Mouse (Mus musculus): ENCODE data around the gene Prkrip1.
"Not testable (repeated sequence)": the region's sequence is repeated elsewhere in the genome, so short reads cannot be mapped to it uniquely, and the experiment has no call there.

The Prkrip1 gene

DNA sequence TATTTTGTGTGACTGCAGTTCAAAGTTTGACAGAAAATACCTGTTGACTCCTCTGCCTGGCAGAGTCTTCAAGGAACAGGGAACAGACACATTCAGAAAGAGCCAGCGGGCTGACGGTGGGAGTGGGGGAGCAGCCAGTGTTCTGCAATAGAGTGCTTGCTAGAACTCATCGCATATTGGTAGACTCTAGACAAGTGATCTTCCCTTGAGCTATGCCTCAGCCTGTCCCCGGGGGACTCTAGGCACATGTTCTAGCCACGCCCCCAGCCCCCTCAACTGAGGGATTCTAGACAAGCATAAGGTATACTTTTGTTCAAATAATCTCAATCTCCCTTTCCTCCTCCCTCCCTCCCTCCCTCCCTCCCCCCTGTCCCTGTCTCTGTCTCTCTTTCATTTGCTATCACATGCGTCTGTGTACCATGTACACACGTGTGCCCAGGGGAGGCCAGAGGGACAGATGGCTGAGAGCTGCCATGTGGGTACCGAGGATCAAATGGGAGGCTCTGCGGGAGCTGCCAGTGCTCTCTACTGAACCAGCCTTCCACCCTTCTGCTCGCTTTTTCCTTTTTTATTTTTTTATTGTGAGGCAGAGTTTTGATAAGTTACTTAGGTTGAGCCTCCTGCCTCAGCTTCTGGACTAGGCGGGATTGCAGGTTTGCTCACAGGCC, 34.8 kb downstream of the Prkrip1 start:
- DNase-seq (ENCODE audit: low spot score in 2 of 2) = no peak

DNA sequence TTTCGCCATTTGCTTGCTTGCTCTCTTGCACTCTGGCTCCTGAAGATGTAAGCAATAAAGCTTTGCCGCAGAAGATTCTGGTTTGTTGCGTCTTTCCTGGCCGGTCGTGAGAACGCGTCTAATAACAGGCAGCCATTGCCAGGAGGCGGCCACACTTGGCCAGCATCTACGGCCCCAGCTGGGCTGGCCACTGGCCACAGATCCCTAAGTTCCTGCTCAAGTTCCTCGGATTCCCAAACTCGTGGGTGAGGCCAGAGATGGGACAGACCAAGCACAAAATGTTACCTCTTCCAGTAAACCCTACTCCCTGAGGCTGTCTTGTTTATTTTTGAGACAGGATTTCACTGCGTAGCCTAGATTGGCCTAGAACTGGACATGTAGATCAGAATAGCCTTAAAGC, 38.7 kb downstream of the Prkrip1 start:
- peak; percentile 28 to 40 for DNase-seq (ENCODE audit: low spot score in 2 of 2)

DNA sequence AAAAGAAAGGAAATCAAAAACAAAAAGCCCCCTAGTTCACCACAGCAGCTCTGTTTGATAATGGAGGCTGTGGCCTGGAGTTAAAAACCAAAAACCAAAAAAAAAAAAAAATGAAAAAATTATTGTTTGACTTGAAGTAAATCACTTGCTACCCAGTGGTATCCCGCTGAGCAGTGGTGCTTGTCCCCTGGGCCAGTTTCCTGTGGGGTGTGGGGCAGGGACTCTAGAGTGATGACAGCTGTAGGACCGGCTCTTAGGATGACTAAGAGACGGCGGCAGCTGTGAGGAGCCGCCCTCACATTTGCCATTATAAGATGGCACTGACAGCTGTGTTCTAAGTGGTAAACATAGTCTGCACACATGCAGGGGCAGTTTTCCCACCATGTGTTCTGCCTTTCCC, 43.4 kb downstream of the Prkrip1 start:
- DNase-seq (ENCODE audit: low spot score in 2 of 2) = no peak

DNA sequence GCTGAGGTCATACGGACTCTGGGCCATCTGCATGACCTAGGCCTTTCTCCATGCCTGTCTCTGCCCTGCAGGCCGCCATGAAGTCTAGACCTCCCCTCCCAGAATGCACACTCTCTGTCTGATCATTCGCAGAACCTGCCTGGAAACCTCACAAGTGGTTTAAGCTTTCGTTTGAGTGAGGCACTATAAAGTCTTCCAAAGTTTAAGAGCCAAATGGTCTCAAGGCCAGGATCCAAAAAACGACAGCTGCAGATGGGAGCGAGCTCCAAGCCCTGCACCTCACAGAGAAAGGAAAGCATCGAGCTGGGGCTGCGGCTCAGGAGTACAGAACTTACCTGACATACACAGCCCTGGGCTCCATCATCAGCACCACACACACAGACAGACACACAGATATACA, 46.4 kb downstream of the Prkrip1 start:
- DNase-seq (ENCODE audit: low spot score in 2 of 2) = no peak

DNA sequence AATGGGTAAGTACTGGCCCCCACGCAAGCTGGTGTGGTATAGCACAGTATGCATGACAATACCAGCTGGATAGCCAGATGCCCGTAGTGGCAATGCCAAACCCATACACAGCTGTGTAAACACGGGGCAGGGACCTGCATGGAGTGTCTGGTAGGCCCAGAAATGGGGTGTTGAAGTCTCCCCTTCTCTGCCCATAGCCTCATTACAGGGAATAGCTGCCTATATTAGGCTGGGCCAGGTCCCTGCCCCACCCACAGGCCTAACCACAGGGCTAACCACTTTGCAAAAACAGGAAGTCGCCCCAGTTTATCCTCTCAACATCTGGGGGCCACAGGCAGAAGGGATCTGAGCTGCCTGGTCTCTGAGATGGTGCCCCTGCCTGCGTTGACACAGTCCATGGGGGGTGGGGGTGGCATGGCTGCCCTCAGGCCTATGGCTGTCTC, 49.6 kb downstream of the Prkrip1 start:
- DNase-seq (ENCODE audit: low spot score in 2 of 2) = not testable (repeated sequence)

DNA sequence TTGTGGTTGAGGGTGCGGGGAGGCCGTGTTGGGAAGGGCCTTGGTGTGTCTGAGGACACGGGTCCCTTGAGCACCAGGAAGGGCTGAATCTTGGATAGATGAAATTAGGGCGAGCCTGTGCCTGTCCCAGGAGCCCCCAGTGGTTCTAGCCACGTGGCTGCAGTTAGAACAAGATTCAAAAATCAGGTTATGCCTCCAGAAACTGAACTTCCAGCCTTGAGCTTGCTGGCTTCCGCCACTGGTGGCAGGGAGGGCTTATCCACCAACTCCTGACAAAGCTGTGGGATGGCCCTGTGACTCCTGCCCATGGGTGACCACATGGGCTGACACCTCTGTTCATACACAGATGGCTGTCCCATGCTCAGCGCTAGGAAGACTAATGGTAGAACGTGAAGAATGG, 51.1 kb downstream of the Prkrip1 start:
- no peak for DNase-seq (ENCODE audit: low spot score in 2 of 2)

DNA sequence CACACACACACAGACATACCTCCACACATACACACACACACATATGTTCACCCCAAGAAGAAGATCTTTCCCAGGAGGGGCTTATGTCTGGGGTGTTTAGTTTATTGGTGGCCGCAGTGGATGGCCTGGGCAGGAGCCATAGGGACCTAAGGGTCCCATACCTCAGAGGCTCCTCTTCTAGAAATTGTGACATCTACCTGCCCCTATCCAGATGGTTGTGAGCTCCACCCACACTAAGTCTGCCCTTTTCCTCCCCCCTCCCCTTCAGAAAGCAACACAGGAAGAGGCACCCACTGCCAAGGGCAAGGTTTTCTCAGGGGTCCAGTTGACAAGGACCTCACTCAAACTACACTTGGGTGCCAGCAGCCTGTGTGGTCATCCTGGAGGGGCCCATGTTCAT, 51.8 kb downstream of the Prkrip1 start:
- DNase-seq (ENCODE audit: low spot score in 2 of 2) = no peak

DNA sequence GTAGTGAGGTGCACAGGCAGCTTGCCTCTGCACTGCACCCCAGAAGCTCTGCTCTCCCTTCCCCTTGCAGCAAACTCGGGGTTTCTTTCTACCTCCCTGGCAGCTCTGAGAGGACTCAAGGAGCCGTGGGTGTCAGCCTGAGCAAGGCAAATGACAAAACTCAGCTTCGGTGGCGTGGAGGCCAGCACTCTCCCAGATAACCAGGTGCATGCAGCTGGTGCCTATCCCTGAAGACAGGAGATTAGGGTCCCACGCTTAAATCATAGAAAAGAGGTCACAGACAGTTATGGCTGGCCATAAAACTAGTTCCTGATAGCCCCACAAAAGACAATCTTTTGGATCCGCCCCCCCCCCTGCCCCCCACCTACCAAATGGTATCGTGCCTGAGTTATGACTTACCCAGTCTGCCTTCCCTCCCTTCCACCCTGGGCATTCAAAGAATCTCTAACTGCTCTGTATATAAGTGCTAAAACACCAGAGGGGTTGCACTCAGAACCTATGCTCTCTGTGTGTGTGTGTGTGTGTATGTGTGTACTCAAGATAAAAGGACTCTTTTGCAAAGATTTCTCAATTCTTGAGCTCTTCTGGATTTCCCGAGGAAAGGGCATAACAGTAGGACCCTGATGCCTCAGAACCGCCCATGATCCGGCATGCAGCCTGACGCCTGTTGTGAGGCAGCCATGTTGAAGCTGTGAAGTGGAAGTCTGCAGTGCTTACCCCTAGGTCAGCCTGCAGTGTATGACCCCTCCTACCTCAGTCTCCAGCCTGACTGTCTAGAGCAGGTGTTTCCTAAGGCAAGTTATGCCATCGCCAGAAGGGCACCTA, 53.9 kb downstream of the Prkrip1 start:
- DNase-seq (ENCODE audit: low spot score in 2 of 2) = no peak

DNA sequence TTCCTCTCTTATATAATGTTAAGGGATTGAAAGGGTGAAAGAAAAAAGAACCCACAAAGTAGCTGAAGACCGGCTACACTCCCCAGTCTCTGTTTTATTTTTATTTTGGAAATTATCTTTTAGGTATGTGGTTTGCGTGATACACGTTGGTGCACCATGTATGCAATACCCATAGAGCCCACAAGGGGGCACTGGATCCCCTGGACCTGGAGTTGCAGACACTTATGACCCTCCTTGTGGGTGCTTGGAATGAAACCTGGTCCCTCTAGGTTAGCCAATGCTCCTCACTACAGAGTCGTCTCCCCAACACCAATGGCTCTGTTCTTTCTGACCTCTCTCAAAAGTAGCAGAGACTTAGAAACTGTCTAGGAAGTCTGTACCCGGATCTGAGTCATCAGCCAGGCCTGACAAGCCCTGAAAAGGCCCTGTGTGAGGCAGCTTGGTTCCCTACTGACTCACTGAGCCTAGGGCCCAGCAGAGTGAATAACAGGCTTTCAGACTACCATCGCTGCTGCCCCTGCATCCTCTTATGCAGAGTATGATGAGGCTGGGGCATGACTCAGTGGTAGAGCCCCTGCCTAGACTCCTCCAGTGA, 55.5 kb downstream of the Prkrip1 start:
- DNase-seq (ENCODE audit: low spot score in 2 of 2) = no peak

DNA sequence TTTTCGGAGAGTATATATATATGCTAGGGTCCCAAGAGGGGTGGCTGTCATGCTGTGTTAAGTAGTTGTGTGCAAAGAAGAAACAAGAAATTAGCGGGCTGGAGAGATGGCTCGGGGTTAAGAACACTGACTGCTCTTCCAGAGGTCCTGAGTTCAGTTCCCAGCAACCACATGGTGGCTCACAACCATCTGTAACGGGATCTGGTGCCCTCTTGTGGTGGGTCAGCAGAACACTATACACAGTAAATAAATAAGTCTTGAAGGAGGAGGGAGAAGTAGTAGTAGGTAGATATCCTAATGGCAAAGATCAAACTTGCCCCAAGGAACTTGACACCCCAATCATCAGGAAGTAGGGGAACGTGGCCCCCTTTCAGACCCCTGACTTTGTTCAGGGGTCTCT, 56.0 kb downstream of the Prkrip1 start:
- no peak for DNase-seq (ENCODE audit: low spot score in 2 of 2)

DNA sequence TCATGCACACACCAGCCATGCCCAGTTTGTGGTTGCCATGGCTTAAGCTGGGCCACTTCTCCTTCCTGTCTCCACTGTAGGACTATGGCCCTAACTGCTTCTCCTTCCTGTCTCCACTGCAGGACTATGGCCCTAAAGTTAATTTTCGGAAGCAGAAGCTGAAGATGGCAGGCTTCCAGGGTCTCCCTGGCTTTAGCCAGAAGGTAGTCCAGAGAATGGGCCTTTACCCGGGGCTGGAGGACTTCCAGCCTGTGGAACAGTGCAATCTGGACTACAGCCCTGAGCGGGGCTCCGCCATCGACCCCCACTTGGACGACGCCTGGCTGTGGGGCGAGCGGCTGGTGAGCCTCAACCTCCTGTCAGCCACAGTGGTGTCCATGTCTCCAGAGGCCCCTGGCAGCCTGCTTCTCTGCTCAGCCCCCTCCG, 58.7 kb downstream of the Prkrip1 start:
- no peak for DNase-seq (ENCODE audit: low spot score in 2 of 2)

DNA sequence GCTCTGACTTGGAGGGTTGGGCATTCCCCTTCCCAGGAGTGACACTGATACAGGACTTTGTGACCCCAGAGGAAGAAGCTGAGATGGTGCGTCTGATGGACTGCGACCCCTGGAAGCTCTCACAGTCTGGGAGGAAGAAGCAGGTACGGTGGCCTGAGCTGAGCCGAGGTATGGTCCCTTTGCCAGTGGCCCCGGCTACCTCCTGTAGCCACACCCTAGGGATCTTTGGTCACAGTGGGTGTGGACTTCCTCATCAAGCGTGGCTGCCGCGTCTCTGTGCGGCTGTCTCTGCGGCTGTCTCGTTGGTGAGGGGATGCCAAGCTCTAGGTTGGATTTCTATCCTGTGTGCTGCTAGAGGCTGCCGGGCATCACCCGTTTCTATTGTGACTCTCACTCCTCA, 59.4 kb downstream of the Prkrip1 start:
- no peak for DNase-seq (ENCODE audit: low spot score in 2 of 2)

DNA sequence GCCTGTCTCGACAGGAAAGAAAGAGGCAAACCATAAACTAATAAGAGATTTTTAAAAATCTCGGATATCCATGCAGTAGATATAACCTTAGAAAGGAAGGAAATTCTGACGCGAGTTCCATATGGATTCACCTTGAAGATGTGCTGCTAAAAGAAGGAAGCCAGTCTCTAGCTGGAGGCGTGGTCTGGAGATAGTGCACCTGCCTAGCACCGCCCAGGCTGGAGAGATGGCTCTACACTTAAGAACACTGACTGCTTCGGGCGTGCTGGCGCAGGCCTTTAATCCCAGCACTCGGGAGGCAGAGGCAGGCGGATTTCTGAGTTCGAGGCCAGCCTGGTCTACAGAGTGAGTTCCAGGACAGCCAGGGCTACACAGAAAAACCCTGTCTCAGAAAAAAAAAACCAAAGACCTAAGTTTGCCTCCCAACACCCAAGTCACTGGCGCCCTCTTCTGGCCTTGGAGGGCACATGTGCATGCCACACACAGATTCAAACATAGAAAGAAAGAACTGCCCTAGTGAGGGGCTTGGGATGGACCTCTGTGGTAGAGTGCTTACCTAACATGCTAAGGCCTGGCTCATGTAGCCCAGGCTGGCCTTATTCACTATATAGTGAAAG, 61.0 kb downstream of the Prkrip1 start:
- DNase-seq (ENCODE audit: low spot score in 2 of 2) = no peak

DNA sequence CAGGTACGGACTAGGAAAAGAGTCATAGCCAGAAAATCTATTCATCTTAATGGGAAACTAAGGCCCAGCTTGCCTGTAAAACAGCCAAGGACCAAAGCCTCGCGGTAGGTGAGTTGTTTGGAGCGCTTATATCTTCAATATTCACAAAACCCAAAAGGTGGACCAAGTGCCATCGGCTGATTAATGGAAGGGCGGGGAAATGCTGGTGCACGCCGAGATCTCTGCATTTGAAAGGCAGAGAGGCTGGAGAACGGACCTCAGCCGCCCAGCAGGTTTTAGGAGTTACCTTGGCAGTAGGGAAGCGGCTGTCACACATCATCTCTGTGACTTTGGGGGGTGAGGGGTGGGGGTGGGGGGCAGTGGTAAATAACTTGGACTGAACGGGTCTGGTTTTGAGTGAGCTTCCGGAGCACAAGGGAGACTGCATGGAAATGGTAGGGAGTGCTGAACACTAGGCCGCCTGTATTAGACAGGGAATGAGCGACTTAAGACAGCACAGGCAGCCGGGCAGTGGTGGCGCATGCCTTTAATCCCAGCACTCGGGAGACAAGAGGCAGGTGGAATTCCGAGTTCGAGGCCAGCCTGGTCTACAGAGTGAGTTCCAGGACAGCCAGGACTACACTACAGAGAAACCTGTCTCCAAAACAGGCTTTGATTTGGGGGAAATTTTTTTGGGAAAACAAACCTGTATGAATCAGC, 62.3 kb downstream of the Prkrip1 start:
- DNase-seq (ENCODE audit: low spot score in 2 of 2) = no peak

DNA sequence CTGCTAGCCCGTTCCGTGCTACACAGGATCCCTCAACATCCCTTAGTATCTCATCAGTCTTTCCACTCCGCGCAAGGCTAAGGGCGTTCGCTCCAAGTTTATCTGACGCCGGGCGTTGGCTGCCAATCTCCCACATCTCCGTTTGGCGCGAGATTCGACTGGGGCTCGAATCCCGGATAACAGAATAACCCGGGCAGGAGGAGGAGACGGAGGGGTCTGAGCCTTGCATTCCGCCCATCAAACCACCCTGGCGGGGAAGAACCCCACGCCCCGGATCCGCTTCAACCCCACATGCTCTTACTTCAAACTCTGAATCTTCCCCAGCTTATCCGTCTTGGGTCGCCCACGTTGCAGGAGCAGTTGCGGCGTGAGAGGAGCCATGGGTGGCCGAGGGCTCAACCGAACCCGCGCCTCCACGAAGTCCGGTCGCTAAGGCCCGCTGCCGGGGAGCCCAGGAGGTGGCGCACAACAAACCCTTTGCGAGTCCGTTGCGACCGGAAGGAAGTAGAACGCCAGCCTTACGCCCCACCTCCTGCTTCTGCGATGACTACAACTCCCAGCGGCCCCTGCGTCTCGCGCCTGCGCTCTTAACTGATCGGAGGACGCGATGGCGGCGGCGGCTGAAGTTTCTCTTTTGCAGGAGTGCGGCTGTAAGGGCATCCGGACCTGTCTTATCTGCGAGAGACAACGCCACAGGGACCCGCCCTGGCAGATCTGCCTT, 63.0 kb downstream of the Prkrip1 start, which contains the start of the genes Lrwd1 and Alkbh4:
TSS of gene Lrwd1 (minus strand) at position 504 of the 721 bp plus-strand sequence.
TSS of gene Alkbh4 (plus strand) at position 576 of the 721 bp plus-strand sequence.
- DNase-seq (ENCODE audit: low spot score in 2 of 2) = peak; percentile 93 to 96
